In genomic region chr11:103883793-103884192, GRCm38 (mm10) we compare ENCODE assay signal across 15 mouse cellular contexts.
"Had no signal": no experiment of that assay in that cellular context is flagged by ENCODE, and none has a peak within 500 bp of the region (broad histone marks: within the 10 kb centered on the region; RNA-seq: fewer than 3 reads in every experiment).

No protein-coding gene starts in this region.

- H3K4me2 ChIP-seq: liver, embryonic 12.5 days; lung, embryonic 14.5 days; neural tube, embryonic 13.5 days had no signal

- DNase-seq: kidney, adult 2 months; kidney, postnatal 36 days; layer of hippocampus, adult 9-11 months; layer of hippocampus, postnatal 36 days; lung, embryonic 14.5 days; lung, postnatal 10 days; right cerebral cortex, adult 18-20 months; right cerebral cortex, postnatal 25 days; thymus, postnatal 14 days had no signal

- H3K27me3 ChIP-seq: limb, embryonic 15.5 days; liver, embryonic 12.5 days; neural tube, embryonic 13.5 days had no signal

- H3K4me3 ChIP-seq: limb, embryonic 15.5 days; liver, embryonic 12.5 days; neural tube, embryonic 13.5 days had no signal

- H3K9ac ChIP-seq: limb, embryonic 15.5 days; liver, embryonic 12.5 days; lung, embryonic 14.5 days had no signal

- ATAC-seq: intestine, embryonic 16.5 days; liver, embryonic 12.5 days had no signal

- H3K9me3 ChIP-seq: limb, embryonic 15.5 days; liver, embryonic 12.5 days; neural tube, embryonic 13.5 days had no signal

- H3K27ac ChIP-seq: kidney, postnatal 0 days; liver, embryonic 12.5 days; macrophage had no signal

- H3K4me1 ChIP-seq: liver, embryonic 12.5 days had no signal
